Comparison of ENCODE assay signal across 9 mouse cellular contexts in the genomic region with DNA sequence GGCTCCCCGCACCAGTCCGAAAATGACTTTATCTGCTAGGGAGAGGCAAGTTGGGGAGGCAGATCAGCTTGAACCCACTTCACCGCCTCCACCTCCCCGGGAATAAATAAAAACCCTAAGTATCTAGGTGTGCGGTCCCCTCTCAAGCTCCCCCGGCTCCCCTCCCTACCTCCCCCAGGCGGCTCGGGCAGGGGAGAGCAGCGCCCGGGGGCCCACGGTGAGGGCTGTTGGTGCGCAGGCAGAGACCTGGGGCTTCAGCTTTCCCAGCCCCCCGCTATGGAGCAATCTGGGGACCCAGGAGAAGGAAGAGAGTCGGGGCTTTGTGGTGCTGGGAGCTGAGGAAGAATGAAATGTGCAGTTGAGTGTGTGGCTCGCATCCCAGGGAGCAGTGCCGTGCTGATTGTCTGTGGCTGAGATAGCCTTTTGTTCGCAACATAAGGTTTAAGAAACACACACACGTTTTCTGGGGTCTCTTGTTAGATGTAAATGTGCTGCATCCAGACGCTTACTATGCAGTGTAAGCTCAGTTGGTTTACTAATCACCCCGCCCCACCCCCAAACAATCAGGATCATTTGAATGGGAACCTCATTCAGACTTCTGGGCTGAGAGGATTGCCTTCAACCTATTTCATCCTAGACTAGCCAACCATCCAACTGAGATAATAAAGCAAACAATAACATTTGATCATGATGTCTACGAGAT. TPM values are rescaled to one million over a fixed set of nuclear protein-coding genes. Genes with fewer than 3 reads are reported as not detected.
A peak's percentile ranks its signal among the peaks of the same experiment; 100 is the strongest.
DNase-seq lines count a peak whose midpoint lies in the region; ATAC-seq and TF ChIP-seq lines count a peak whose summit lies in the region.
"Had no signal": no experiment of that assay in that cellular context is flagged by ENCODE, and none has a peak within 500 bp of the region (broad histone marks: within the 10 kb centered on the region; RNA-seq: fewer than 3 reads in every experiment).

No protein-coding gene starts in this region.

- TF ChIP-seq CTCF in lung, embryonic 14.5 days (IDR thresholded peaks at IDR 0.05; ENCODE audit: low read depth) = peak; percentile 61

- no peaks in the 10 kb centered on the region for H3K9me3 ChIP-seq in forebrain, embryonic 14.5 days (replicated peaks; ENCODE audit: control insufficient read depth, low read length)
- no peaks in the 10 kb centered on the region for H3K9me3 ChIP-seq in intestine, embryonic 14.5 days (ENCODE audit: control insufficient read depth, low read length)
- no peaks in the 10 kb centered on the region for H3K9me3 ChIP-seq in lung, embryonic 14.5 days (ENCODE audit: low read depth, low read length)

- peak; percentile 85 for ATAC-seq in forebrain, embryonic 14.5 days
- peak; percentile 86 for ATAC-seq in intestine, embryonic 14.5 days (replicated peaks; ENCODE audit: low FRiP score, low TSS enrichment, low read depth)
- ATAC-seq in lung, embryonic 14.5 days (ENCODE audit: insufficient read depth) = peak; percentile 89
- no peak for ATAC-seq in erythroid progenitor cell, adult 5-6 weeks (replicated peaks; ENCODE audit: low FRiP score, poor library complexity, severe bottlenecking)

- peak overlapping the region; percentile 90 for H3K4me2 ChIP-seq in forebrain, embryonic 14.5 days (ENCODE audit: low read length)
- H3K4me2 ChIP-seq in intestine, embryonic 14.5 days (ENCODE audit: low read length) = peak overlapping the region; percentile 63
- H3K4me2 ChIP-seq in lung, embryonic 14.5 days = peak overlapping the region; percentile 69

- WGBS in forebrain, embryonic 14.5 days = 2% methylated on average over 21 of the region's 21 CpGs
- 3% methylated on average over 21 of the region's 21 CpGs for WGBS in intestine, embryonic 14.5 days
- 3% methylated on average over 21 of the region's 21 CpGs for WGBS in lung, embryonic 14.5 days

- H3K9ac ChIP-seq in forebrain, embryonic 14.5 days (ENCODE audit: low read length) = peak overlapping the region; percentile 92
- peak overlapping the region; percentile 89 for H3K9ac ChIP-seq in intestine, embryonic 14.5 days (ENCODE audit: low read length)
- H3K9ac ChIP-seq in lung, embryonic 14.5 days = peak overlapping the region; percentile 91

- 0 out of 2 replicates have a peak, but pooled peaks cover 3% of the 10 kb centered on the region for H3K4me1 ChIP-seq in forebrain, embryonic 14.5 days (ENCODE audit: control insufficient read depth, insufficient read depth, low read length)
- no peaks in the 10 kb centered on the region for H3K4me1 ChIP-seq in intestine, embryonic 14.5 days (replicated peaks; ENCODE audit: control insufficient read depth, insufficient read depth, low read length)
- H3K4me1 ChIP-seq in lung, embryonic 14.5 days (ENCODE audit: insufficient read depth) = no peaks in the 10 kb centered on the region; the same call in 1 of the 2 replicates

- peak overlapping the region; percentile 68 for H3K4me3 ChIP-seq in forebrain, embryonic 14.5 days (ENCODE audit: low read depth, low read length)
- H3K4me3 ChIP-seq in intestine, embryonic 14.5 days (ENCODE audit: low read depth, low read length) = peak overlapping the region; percentile 77
- peak overlapping the region; percentile 71 for H3K4me3 ChIP-seq in lung, embryonic 14.5 days (ENCODE audit: low read depth, low read length)

- 0 out of 2 replicates have a peak, but pooled peaks cover 4% of the 10 kb centered on the region for H3K27me3 ChIP-seq in forebrain, embryonic 14.5 days (replicated peaks; ENCODE audit: control insufficient read depth, insufficient read depth, low read length)
- H3K27me3 ChIP-seq in intestine, embryonic 14.5 days (replicated peaks; ENCODE audit: control insufficient read depth, insufficient read depth, low read length) = no peaks in the 10 kb centered on the region
- no peaks in the 10 kb centered on the region for H3K27me3 ChIP-seq in lung, embryonic 14.5 days (ENCODE audit: insufficient read depth, low read length)
- H3K27me3 ChIP-seq: CH12.LX had no signal

- peak; percentile 24 for DNase-seq in gastrocnemius, adult 18-20 months (ENCODE audit: low spot score)
- DNase-seq in gastrocnemius, postnatal 25 days = no peak
- peak; percentile 73 for DNase-seq in adrenal gland, adult 2 months
- peak; percentile 77 for DNase-seq in forebrain, embryonic 14.5 days (ENCODE audit: low spot score)
- peak; percentile 89 for DNase-seq in intestine, embryonic 14.5 days (ENCODE audit: low spot score)
- DNase-seq in lung, embryonic 14.5 days = peak; percentile 73
- peak; percentile 20 for DNase-seq in retina, postnatal 7 days (ENCODE audit: low read depth, low spot score)

- peak overlapping the region; percentile 97 for H3K27ac ChIP-seq in forebrain, embryonic 14.5 days (ENCODE audit: low read depth, low read length)
- peak overlapping the region; percentile 95 for H3K27ac ChIP-seq in intestine, embryonic 14.5 days (ENCODE audit: low read depth)
- peak overlapping the region; percentile 98 for H3K27ac ChIP-seq in lung, embryonic 14.5 days (ENCODE audit: low read depth)

- no peaks in the 10 kb centered on the region for H3K36me3 ChIP-seq in forebrain, embryonic 14.5 days (ENCODE audit: control insufficient read depth, insufficient read depth, low read length)
- no peaks in the 10 kb centered on the region for H3K36me3 ChIP-seq in intestine, embryonic 14.5 days (ENCODE audit: control insufficient read depth, insufficient read depth, low read length)
- no peaks in the 10 kb centered on the region for H3K36me3 ChIP-seq in lung, embryonic 14.5 days (ENCODE audit: insufficient read depth)

RNA-seq across cellular contexts. Expression of gene Fign, which starts 0.9 kb away (rescaled TPM):
- 1 to 10 TPM; 2.4 to 2.9 TPM for total RNA-seq in gastrocnemius, adult 18-20 months (2021)
- 1 to 10 TPM; 1.3 to 2.8 TPM for total RNA-seq in gastrocnemius, postnatal 25 days (2021)
- total RNA-seq in adrenal gland, adult 2 months (2021) = 1 to 10 TPM; 3.6 to 6.8 TPM
- polyA plus RNA-seq in adrenal gland, adult 2 months (2012; rRNA removed) = 2.3 and 2.9 TPM in 2 replicates
- polyA plus RNA-seq in forebrain, embryonic 14.5 days (2014; fragmentation: Nextera tagmentation; extraction: Ambion mirVana) = 7.4 and 7.9 TPM in 2 replicates
- polyA plus RNA-seq in intestine, embryonic 14.5 days (2014; fragmentation: Nextera tagmentation; extraction: Ambion mirVana) = 3.8 and 5.4 TPM in 2 replicates
- 4.6 and 5.1 TPM in 2 replicates for polyA plus RNA-seq in lung, embryonic 14.5 days (2014; fragmentation: Nextera tagmentation; extraction: Ambion mirVana)
- not detected in 2 replicates for total RNA-seq in erythroid progenitor cell, adult 5-6 weeks (2015; ENCODE audit: low replicate concordance)
- total RNA-seq in erythroid progenitor cell, adult 5-6 weeks (2017; ENCODE audit: low replicate concordance) = not detected in 2 replicates
- total RNA-seq: CH12.LX had no signal
